Mouse (Mus musculus): ENCODE measurements around the gene Rgn.

Rgn gene

GRCm38 (mm10) chrX:20549532-20549931 is at the start of gene Rgn:
Gene Rgn, plus strand, starts transcription at chrX:20549787.
- DNase-seq (ENCODE audit: extremely low spot score), result no peak

- DNase-seq (ENCODE audit: extremely low spot score), result no peak
Observed at GRCm38 (mm10) chrX:20520290-20520939, 29.2 kb upstream of the Rgn start.

GRCm38 (mm10) chrX:20521578-20521977 is 28.0 kb upstream of the Rgn start:
- DNase-seq (ENCODE audit: extremely low spot score), result no peak

- DNase-seq (ENCODE audit: extremely low spot score), result no peak
Observed at GRCm38 (mm10) chrX:20532621-20533020, 17.0 kb upstream of the Rgn start.

- DNase-seq (ENCODE audit: extremely low spot score), result no peak
Observed at GRCm38 (mm10) chrX:20543867-20544266, 5.7 kb upstream of the Rgn start.

- DNase-seq (ENCODE audit: extremely low spot score), result no peak
Observed at GRCm38 (mm10) chrX:20547609-20548008, 2.0 kb upstream of the Rgn start.

GRCm38 (mm10) chrX:20548011-20548879 is 1.3 kb upstream of the Rgn start:
- DNase-seq (ENCODE audit: extremely low spot score), result peak; percentile 24

GRCm38 (mm10) chrX:20548880-20549440 is 627 bp upstream of the Rgn start:
- no peak for DNase-seq (ENCODE audit: extremely low spot score)

GRCm38 (mm10) chrX:20552199-20552598 is 2.6 kb downstream of the Rgn start:
- no peak for DNase-seq (ENCODE audit: extremely low spot score)

GRCm38 (mm10) chrX:20561846-20562245 is 12.3 kb downstream of the Rgn start:
- DNase-seq (ENCODE audit: extremely low spot score), result no peak

GRCm38 (mm10) chrX:20563941-20564340 is 14.4 kb downstream of the Rgn start:
- DNase-seq (ENCODE audit: extremely low spot score), result no peak

GRCm38 (mm10) chrX:20571024-20571423 is 21.4 kb downstream of the Rgn start:
- peak; percentile 22 for DNase-seq (ENCODE audit: extremely low spot score)

GRCm38 (mm10) chrX:20572683-20573082 is 23.1 kb downstream of the Rgn start:
- DNase-seq (ENCODE audit: extremely low spot score), result no peak

GRCm38 (mm10) chrX:20573927-20574326 is 24.3 kb downstream of the Rgn start:
- no peak for DNase-seq (ENCODE audit: extremely low spot score)

- no peak for DNase-seq (ENCODE audit: extremely low spot score)
Observed at GRCm38 (mm10) chrX:20587968-20588367, 38.4 kb downstream of the Rgn start.

GRCm38 (mm10) chrX:20608500-20608899 is 58.9 kb downstream of the Rgn start:
- no peak for DNase-seq (ENCODE audit: extremely low spot score)
